Mouse (Mus musculus): Measurements from ENCODE around the gene Tbc1d8b.

Gene Tbc1d8b

GRCm38 (mm10) chrX:139780988-139781387 is 96.2 kb downstream of the Tbc1d8b start:
- DNase-seq (ENCODE audit: low spot score), result no peak

DNA sequence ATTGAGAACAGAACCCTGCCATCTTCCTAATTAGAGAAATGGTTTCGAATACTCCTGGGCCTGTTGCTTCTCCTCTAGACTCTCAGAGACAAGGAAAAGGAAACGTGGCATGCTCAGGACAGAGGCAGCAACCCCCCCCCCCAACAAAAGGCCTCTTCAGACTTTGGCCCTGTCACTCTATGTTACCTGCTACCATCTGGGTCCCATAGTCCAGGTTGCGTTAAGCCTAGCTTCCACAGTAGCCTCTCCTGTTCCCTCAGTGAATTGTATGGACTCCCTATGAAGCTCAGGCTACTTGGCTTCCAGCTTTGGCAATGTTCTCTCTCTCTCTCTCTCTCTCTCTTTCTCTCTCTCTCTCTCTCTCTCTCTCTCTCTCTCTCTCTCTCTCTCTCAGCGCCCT is 96.8 kb downstream of the Tbc1d8b start:
- DNase-seq (ENCODE audit: low spot score), result no peak

DNA sequence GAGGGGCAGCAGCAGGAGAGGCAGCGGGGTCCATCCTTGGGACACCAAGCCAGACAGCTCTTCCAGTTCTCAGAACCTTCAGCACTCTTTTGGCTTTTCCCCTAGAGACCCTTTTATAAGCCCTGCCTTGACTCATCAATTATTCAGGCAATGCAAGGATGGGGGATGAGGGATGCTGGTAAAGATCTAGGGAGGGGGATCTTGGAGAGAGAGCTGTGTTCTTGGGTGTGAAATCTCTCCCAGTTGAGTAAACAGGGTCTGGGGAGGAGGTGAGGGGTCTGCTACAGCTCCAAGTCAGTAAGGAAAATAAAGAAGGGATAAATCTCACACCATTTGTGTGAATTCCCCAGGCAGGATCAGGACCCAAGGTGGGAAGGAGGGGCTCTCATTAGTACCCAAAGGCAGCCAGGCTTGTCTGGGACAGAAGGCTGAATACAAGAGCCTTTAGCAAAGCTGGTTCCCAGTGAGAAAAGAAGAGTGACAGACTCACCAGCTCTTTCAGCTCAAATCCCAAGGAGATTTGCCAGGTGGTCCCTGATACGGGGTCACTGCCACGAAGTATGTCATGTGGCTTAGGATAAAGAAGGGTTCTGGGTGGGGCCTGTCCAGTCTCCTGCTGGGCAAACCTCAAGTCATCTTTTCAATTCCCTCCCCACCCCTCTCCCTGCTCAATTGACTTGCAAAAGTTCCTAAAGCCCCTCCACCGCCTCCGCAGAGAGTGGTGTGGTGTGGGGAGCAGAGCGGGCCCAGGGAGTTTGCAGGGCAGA is 97.7 kb downstream of the Tbc1d8b start, which contains the start of gene Ripply1:
Gene Ripply1, minus strand, starts transcription at position 76 of the 767 bp plus-strand sequence.
- DNase-seq (ENCODE audit: low spot score), result no peak

DNA sequence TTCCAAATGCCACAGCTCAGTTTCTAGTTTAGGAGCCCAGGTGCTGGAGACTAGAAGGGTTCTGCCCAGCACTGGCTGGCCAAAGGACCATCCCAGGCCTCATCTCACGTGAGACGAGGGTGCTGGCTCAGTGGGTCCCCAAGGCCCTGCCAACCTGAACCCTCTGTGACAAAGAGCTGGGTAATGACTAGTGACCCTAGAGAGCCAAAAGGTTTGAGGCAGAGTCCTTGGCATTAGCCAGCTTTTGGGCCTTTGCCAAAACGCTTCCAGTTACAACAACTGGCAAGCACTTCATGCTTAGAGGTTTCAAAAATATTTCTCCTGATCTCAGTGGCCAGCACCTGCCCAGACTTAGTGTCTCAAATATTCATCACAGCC is 98.2 kb downstream of the Tbc1d8b start:
- no peak for DNase-seq (ENCODE audit: low spot score)

GRCm38 (mm10) chrX:139785764-139786163 is 101.0 kb downstream of the Tbc1d8b start:
- DNase-seq (ENCODE audit: low spot score), result no peak

- DNase-seq (ENCODE audit: low spot score), result no peak
Measured at GRCm38 (mm10) chrX:139794072-139794845, 109.5 kb downstream of the Tbc1d8b start.

GRCm38 (mm10) chrX:139796037-139796436 is 111.2 kb downstream of the Tbc1d8b start:
- no peak for DNase-seq (ENCODE audit: low spot score)

- peak; percentile 29 for DNase-seq (ENCODE audit: low spot score)
Measured at GRCm38 (mm10) chrX:139797875-139798274, 113.1 kb downstream of the Tbc1d8b start.

DNA sequence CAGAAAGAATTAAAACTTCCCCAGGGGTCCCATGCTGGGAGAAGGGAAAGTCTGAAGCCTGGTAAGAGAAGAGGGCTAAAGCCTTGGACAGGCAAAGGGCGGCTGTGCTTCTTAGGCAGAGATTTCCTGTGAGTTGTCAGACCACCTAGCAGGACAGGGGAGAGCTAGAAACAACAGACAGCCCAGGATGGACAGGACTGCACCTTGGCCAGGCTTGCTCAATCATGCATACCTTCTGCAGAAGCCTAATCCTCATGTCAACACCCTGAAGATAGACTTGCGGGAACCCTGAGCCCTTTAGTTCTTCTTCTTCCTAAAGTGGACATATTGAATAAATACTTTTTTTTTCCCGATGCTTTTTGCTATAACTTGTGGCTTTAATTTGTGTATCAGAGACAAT is 115.2 kb downstream of the Tbc1d8b start:
- DNase-seq (ENCODE audit: low spot score), result no peak

DNA sequence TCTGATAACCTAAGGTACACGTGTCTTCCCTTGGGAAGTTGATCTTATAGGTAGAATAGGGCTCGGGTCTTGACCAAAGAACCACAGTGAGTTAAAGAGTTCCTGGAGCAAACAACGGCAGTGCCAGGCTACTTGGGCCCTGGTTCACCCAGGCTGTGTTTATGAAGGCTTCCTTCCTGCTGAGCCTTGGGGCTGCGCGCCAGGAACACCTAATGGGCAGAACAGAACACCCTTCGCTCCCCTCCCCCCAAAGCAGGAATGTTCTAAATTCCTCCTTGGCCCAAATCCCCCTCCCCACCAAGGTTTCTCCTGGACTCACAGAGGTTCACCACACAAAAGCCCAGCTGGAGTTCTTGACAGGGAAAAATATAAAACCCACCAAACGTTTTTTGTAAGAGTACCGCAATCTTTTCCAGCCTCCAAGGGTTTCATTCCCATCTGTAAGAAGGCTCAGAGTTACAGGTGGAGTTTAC is 115.6 kb downstream of the Tbc1d8b start, which contains the start of gene Cldn2:
Gene Cldn2, plus strand, starts transcription at position 423 of the 473 bp plus-strand sequence.
- no peak for DNase-seq (ENCODE audit: low spot score)
